Mouse (Mus musculus) heart, adult 2 months (tissue): ENCODE measurements around the gene Ypel3.

ENCODE experiments used
- CTCF ChIP-seq: fragments of 200-600 bp; IDR thresholded peaks from 2 replicates; pipeline ENCODE4 v1.8.1; 2022; ENCODE audit warnings: antibody characterized with exemption, mild to moderate bottlenecking, moderate library complexity
- EP300 ChIP-seq: fragments of 200-500 bp; IDR thresholded peaks from 2 replicates; pipeline ENCODE4 v1.6.1; 2011; ENCODE audit warnings: low read depth, low read length, control low read depth; ENCODE audit not compliant: insufficient read depth
- POLR2A ChIP-seq: fragments of 200-500 bp; IDR thresholded peaks from 2 replicates; pipeline ENCODE4 v1.6.1; 2011; ENCODE audit warnings: mild to moderate bottlenecking, low read depth, low read length, control low read depth; ENCODE audit not compliant: insufficient read depth

GRCm38 (mm10) chr7:126782693-126783092, 5.9 kb downstream of the Ypel3 start:
- TF ChIP-seq CTCF (no peak), POLR2A (no peak), EP300 (no peak)
